Mouse (Mus musculus): Measurements from ENCODE around the gene Cmtm7. TPM values are rescaled to one million over a fixed set of nuclear protein-coding genes. Genes with fewer than 3 reads are reported as not detected.
A peak's percentile ranks its signal among the peaks of the same experiment; 100 is the strongest.

Gene Cmtm7
- polyA plus RNA-seq, 2 experiments: 36.7 to 49.5 TPM

- Histone ChIP-seq H3K9ac (replicated peaks) (no peak overlapping the region), H3K4me2 (ENCODE audit: low read depth) (no peak overlapping the region), H3K27ac (no peak overlapping the region), H3K36me3 (replicated peaks; ENCODE audit: control insufficient read depth, insufficient read depth, low read depth) (peaks cover 7% of the 10 kb centered on the region), H3K4me3 (ENCODE audit: insufficient read depth in 1 of 2, low read depth in 2 of 2, low read length in 2 of 2) (no peak overlapping the region), H3K27me3 (ENCODE audit: control insufficient read depth, insufficient read depth, low read length) (no peaks in the 10 kb centered on the region), H3K4me1 (replicated peaks; ENCODE audit: control insufficient read depth in 2 of 2, insufficient read depth in 2 of 2, low read length in 1 of 2) (peaks cover 14 to 18% of the 10 kb centered on the region in 2 experiments), H3K9me3 (ENCODE audit: control insufficient read depth, low read length) (no peaks in the 10 kb centered on the region)
- ATAC-seq (ENCODE audit: insufficient read depth) (no peak), DNase-seq (ENCODE audit: low read depth in 3 of 3, low spot score in 3 of 3) (peak in 1 of 3 experiments; percentile 34)
- TF ChIP-seq EP300 (IDR thresholded peaks at IDR 0.05; ENCODE audit: low read depth) (no peak), CTCF (IDR thresholded peaks at IDR 0.05; ENCODE audit: low read depth) (peak; percentile 87)
- 3% methylated on average over 3 of the region's 3 CpGs for WGBS (ENCODE audit: insufficient replicate concordance)
Observed at GRCm38 (mm10) chr9:114727315-114727714, 54.3 kb downstream of the Cmtm7 start.

DNA sequence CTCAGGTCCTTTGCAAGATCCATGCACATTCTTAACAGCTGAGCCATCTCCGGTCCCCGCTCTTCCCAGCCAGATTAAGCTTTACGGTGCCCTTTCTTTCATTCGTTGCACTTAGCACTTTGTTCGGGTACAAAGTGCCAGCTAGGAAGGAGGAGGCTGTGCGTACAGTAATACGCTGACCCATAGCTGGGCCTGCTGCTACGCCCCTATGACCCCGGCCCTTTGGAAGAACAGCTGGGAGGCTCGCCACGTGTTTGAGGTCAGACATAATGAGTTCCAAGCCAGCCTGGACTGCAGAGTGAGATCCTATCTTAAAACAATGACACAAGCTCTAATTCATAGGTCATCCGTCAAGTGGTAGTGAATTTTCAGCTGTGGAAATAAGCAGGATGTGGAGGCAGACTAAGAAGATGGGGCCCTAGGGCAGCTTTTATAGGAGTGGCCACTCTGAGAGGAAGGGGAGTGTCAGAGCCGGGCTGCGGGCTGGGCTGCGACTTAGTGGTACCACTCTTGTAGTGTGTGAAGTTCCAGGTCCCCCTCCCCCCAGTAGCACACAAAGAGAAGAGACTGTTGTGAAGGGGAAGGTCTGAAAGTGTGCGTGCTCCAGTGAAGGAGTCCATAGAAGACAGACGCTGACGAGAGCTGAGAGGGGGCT lies 64.9 kb downstream of the Cmtm7 start:
- DNase-seq (ENCODE audit: low read depth in 3 of 3, low spot score in 3 of 3): no peak
- no peak overlapping the region for H3K4me2 ChIP-seq (ENCODE audit: low read depth)
- TF ChIP-seq CTCF (IDR thresholded peaks at IDR 0.05; ENCODE audit: low read depth) (no peak), EP300 (IDR thresholded peaks at IDR 0.05; ENCODE audit: low read depth) (no peak)
- no peak for ATAC-seq (ENCODE audit: insufficient read depth)
- H3K9me3 ChIP-seq (ENCODE audit: control insufficient read depth, low read length): no peaks in the 10 kb centered on the region
- no peaks in the 10 kb centered on the region for H3K27me3 ChIP-seq (ENCODE audit: control insufficient read depth, insufficient read depth, low read length)
- H3K4me3 ChIP-seq (ENCODE audit: insufficient read depth in 1 of 2, low read depth in 2 of 2, low read length in 2 of 2): no peak overlapping the region
- no peak overlapping the region for H3K9ac ChIP-seq (replicated peaks)
- peaks cover 18% of the 10 kb centered on the region for H3K36me3 ChIP-seq (replicated peaks; ENCODE audit: control insufficient read depth, insufficient read depth, low read depth)
- 80% methylated on average over 18 of the region's 18 CpGs for WGBS (ENCODE audit: insufficient replicate concordance)
- H3K27ac ChIP-seq: no peak overlapping the region
- no peaks in the 10 kb centered on the region for H3K4me1 ChIP-seq (replicated peaks; ENCODE audit: control insufficient read depth in 2 of 2, insufficient read depth in 2 of 2, low read length in 1 of 2)

- ATAC-seq (ENCODE audit: insufficient read depth) (no peak), DNase-seq (ENCODE audit: low read depth in 3 of 3, low spot score in 3 of 3) (no peak)
- no peak for TF ChIP-seq CTCF (IDR thresholded peaks at IDR 0.05; ENCODE audit: low read depth)
- no peak for TF ChIP-seq EP300 (IDR thresholded peaks at IDR 0.05; ENCODE audit: low read depth)
- Histone ChIP-seq H3K4me2 (ENCODE audit: low read depth) (no peak overlapping the region), H3K4me3 (ENCODE audit: insufficient read depth in 1 of 2, low read depth in 2 of 2, low read length in 2 of 2) (no peak overlapping the region), H3K27ac (no peak overlapping the region), H3K9ac (replicated peaks) (no peak overlapping the region), H3K36me3 (replicated peaks; ENCODE audit: control insufficient read depth, insufficient read depth, low read depth) (peaks cover 27% of the 10 kb centered on the region), H3K9me3 (ENCODE audit: control insufficient read depth, low read length) (no peaks in the 10 kb centered on the region), H3K4me1 (replicated peaks; ENCODE audit: control insufficient read depth in 2 of 2, insufficient read depth in 2 of 2, low read length in 1 of 2) (no peaks in the 10 kb centered on the region), H3K27me3 (ENCODE audit: control insufficient read depth, insufficient read depth, low read length) (no peaks in the 10 kb centered on the region)
- 87% methylated on average over 7 of the region's 7 CpGs for WGBS (ENCODE audit: insufficient replicate concordance)
Observed at GRCm38 (mm10) chr9:114713481-114713880, 68.2 kb downstream of the Cmtm7 start.

- TF ChIP-seq CTCF (IDR thresholded peaks at IDR 0.05; ENCODE audit: low read depth) (peak; percentile 66), EP300 (IDR thresholded peaks at IDR 0.05; ENCODE audit: low read depth) (no peak)
- no peak overlapping the region for H3K9ac ChIP-seq (replicated peaks)
- H3K4me2 ChIP-seq (ENCODE audit: low read depth): no peak overlapping the region
- no peaks in the 10 kb centered on the region for H3K27me3 ChIP-seq (ENCODE audit: control insufficient read depth, insufficient read depth, low read length)
- H3K4me3 ChIP-seq (ENCODE audit: insufficient read depth in 1 of 2, low read depth in 2 of 2, low read length in 2 of 2): no peak overlapping the region
- WGBS (ENCODE audit: insufficient replicate concordance): 64% methylated on average over 7 of the region's 7 CpGs
- no peaks in the 10 kb centered on the region for H3K9me3 ChIP-seq (ENCODE audit: control insufficient read depth, low read length)
- no peaks in the 10 kb centered on the region for H3K4me1 ChIP-seq (replicated peaks; ENCODE audit: control insufficient read depth in 2 of 2, insufficient read depth in 2 of 2, low read length in 1 of 2)
- DNase-seq (ENCODE audit: low read depth in 3 of 3, low spot score in 3 of 3): no peak
- no peak overlapping the region for H3K27ac ChIP-seq
- peaks cover 19% of the 10 kb centered on the region for H3K36me3 ChIP-seq (replicated peaks; ENCODE audit: control insufficient read depth, insufficient read depth, low read depth)
- ATAC-seq (ENCODE audit: insufficient read depth): no peak
Observed at GRCm38 (mm10) chr9:114710345-114710744, 71.3 kb downstream of the Cmtm7 start.

- DNase-seq (ENCODE audit: low read depth in 3 of 3, low spot score in 3 of 3) (no peak), ATAC-seq (ENCODE audit: insufficient read depth) (no peak)
- no peak overlapping the region for H3K27ac ChIP-seq
- no peak overlapping the region for H3K4me2 ChIP-seq (ENCODE audit: low read depth)
- no peaks in the 10 kb centered on the region for H3K4me1 ChIP-seq (replicated peaks; ENCODE audit: control insufficient read depth in 2 of 2, insufficient read depth in 2 of 2, low read length in 1 of 2)
- WGBS (ENCODE audit: insufficient replicate concordance): 80% methylated on average over 4 of the region's 4 CpGs
- H3K36me3 ChIP-seq (replicated peaks; ENCODE audit: control insufficient read depth, insufficient read depth, low read depth): peaks cover 12% of the 10 kb centered on the region
- H3K9ac ChIP-seq (replicated peaks): no peak overlapping the region
- TF ChIP-seq CTCF (IDR thresholded peaks at IDR 0.05; ENCODE audit: low read depth): no peak
- no peak for TF ChIP-seq EP300 (IDR thresholded peaks at IDR 0.05; ENCODE audit: low read depth)
- no peak overlapping the region for H3K4me3 ChIP-seq (ENCODE audit: insufficient read depth in 1 of 2, low read depth in 2 of 2, low read length in 2 of 2)
- no peaks in the 10 kb centered on the region for H3K27me3 ChIP-seq (ENCODE audit: control insufficient read depth, insufficient read depth, low read length)
- H3K9me3 ChIP-seq (ENCODE audit: control insufficient read depth, low read length): no peaks in the 10 kb centered on the region
Observed at GRCm38 (mm10) chr9:114707805-114708204, 73.9 kb downstream of the Cmtm7 start.

Other genes starting within 250 kb of the Cmtm7 start
- 0.61 and 0.74 TPM in 2 replicates for gene Trim71, start 217.5 kb downstream of the Cmtm7 start, polyA plus RNA-seq (2012; rRNA removed)
- 0.62 and 0.82 TPM in 2 replicates for gene Trim71, start 217.5 kb downstream of the Cmtm7 start, polyA plus RNA-seq (2014; fragmentation: Nextera tagmentation; extraction: Ambion mirVana)
- gene Cnot10, start 141.7 kb downstream of the Cmtm7 start, polyA plus RNA-seq (2012; rRNA removed): 16.3 and 20.7 TPM in 2 replicates
- 23.1 and 23.8 TPM in 2 replicates for gene Cnot10, start 141.7 kb downstream of the Cmtm7 start, polyA plus RNA-seq (2014; fragmentation: Nextera tagmentation; extraction: Ambion mirVana)
- 5.0 and 10.3 TPM in 2 replicates for gene Dync1li1, start 93.1 kb downstream of the Cmtm7 start, polyA plus RNA-seq (2012; rRNA removed)
- gene Dync1li1, start 93.1 kb downstream of the Cmtm7 start, polyA plus RNA-seq (2014; fragmentation: Nextera tagmentation; extraction: Ambion mirVana): 10.8 and 11.5 TPM in 2 replicates
- 8.7 and 10.8 TPM in 2 replicates for gene Cmtm6, start 50.7 kb downstream of the Cmtm7 start, polyA plus RNA-seq (2012; rRNA removed)
- gene Cmtm6, start 50.7 kb downstream of the Cmtm7 start, polyA plus RNA-seq (2014; fragmentation: Nextera tagmentation; extraction: Ambion mirVana): 20.1 and 24.2 TPM in 2 replicates
- gene Cmtm8, start 62.3 kb upstream of the Cmtm7 start, polyA plus RNA-seq (2012; rRNA removed): 16.2 and 21.9 TPM in 2 replicates
- 24.2 and 26.2 TPM in 2 replicates for gene Cmtm8, start 62.3 kb upstream of the Cmtm7 start, polyA plus RNA-seq (2014; fragmentation: Nextera tagmentation; extraction: Ambion mirVana)
- 3.9 and 4.6 TPM in 2 replicates for gene Gpd1l, start 152.1 kb upstream of the Cmtm7 start, polyA plus RNA-seq (2012; rRNA removed)
- gene Gpd1l, start 152.1 kb upstream of the Cmtm7 start, polyA plus RNA-seq (2014; fragmentation: Nextera tagmentation; extraction: Ambion mirVana): 3.4 and 3.7 TPM in 2 replicates
- 0.29 and 0.34 TPM in 2 replicates for gene Osbpl10, start 196.7 kb upstream of the Cmtm7 start, polyA plus RNA-seq (2012; rRNA removed)
- 0.08 and 0.16 TPM in 2 replicates for gene Osbpl10, start 196.7 kb upstream of the Cmtm7 start, polyA plus RNA-seq (2014; fragmentation: Nextera tagmentation; extraction: Ambion mirVana)
- 36.0 and 87.6 TPM in 2 replicates for gene Rps27rt, start 200.9 kb upstream of the Cmtm7 start, polyA plus RNA-seq (2012; rRNA removed)
- gene Rps27rt, start 200.9 kb upstream of the Cmtm7 start, polyA plus RNA-seq (2014; fragmentation: Nextera tagmentation; extraction: Ambion mirVana): 282 and 299 TPM in 2 replicates

Data from liver, embryonic 14.5 days (tissue).